Mouse (Mus musculus) gastrocnemius, adult 2 months (tissue): ENCODE data around the gene Ctbp2. TPM values are rescaled to one million over a fixed set of nuclear protein-coding genes. Genes with fewer than 3 reads are reported as not detected.
"Not testable (repeated sequence)": the region's sequence is repeated elsewhere in the genome, so short reads cannot be mapped to it uniquely, and the experiment has no call there.

Experiments
- DNase-seq: peaks from one replicate; pipeline ENCODE4 v3.0.0; 2022
- H3K27ac ChIP-seq: fragments of 200-600 bp; 2 replicates; pipeline ENCODE4 v1.8.1; 2022; ENCODE audit warnings: mild to moderate bottlenecking
- H3K4me3 ChIP-seq: fragments of 200-600 bp; 2 replicates; pipeline ENCODE4 v1.8.1; 2022; ENCODE audit warnings: mild to moderate bottlenecking, moderate library complexity
- CTCF ChIP-seq: fragments of 200-600 bp; IDR thresholded peaks from 2 replicates; pipeline ENCODE4 v1.8.1; 2022; ENCODE audit warnings: antibody characterized with exemption, mild to moderate bottlenecking, moderate library complexity
- intact Hi-C: fragments of 180-260 bp; cut with DNase I; formaldehyde crosslinking; loops from one replicate; pipeline ENCODE4 v1.15.1; 2025
- total RNA-seq, 2 experiments: library from RNA; stranded (reverse); gene quantifications; 2 replicates each; pipeline ENCODE4 v1.2.3; 2021

Ctbp2 gene
- total RNA-seq, 2 experiments from 2014 or later = 18.7 to 23.0 TPM

DNA sequence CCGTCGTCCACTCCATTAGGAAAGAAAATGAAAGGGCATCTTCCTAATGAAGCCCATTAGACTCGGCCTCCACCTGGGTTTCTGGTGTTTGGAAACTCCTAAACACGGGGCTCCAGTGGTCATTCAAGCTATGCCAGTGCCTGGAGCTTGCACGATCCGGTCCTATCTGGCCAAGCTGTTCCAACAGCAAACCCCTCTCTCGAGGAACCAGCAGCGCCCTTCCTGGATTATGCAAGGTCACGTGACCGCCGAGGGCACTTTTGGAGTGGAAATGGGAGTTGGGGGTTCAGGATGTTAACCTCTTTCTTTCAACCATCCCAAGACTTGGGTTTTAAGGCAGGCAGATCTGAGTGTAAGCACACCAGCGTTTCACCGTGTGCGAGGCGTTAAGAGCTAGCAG is 8.3 kb downstream of the Ctbp2 start:
- Histone ChIP-seq H3K4me3 (peak overlapping the region; percentile 46), H3K27ac (peak overlapping the region; percentile 48)
- DNase-seq = no peak
- no peak for TF ChIP-seq CTCF
- intact Hi-C loops = loop anchor here (2.0 kb wide), 1 partner anchor 71 kb away; no protein-coding TSS in a partner anchor

GRCm38 (mm10) chr7:133114847-133115470 is 9.2 kb downstream of the Ctbp2 start:
- intact Hi-C loops = loop anchor here (5.0 kb wide), 1 partner anchor 43 kb away; no protein-coding TSS in a partner anchor
- Histone ChIP-seq H3K27ac (peak overlapping the region; percentile 38; the same call in 1 of the 2 replicates), H3K4me3 (peak overlapping the region; percentile 46)
- no peak for DNase-seq
- no peak for TF ChIP-seq CTCF

GRCm38 (mm10) chr7:133113185-133113895 is 10.8 kb downstream of the Ctbp2 start:
- no peak overlapping the region for H3K4me3 ChIP-seq
- no peak overlapping the region; the same call in 1 of the 2 replicates for H3K27ac ChIP-seq
- intact Hi-C loops = loop anchor here (5.0 kb wide), 1 partner anchor 41 kb away; no protein-coding TSS in a partner anchor
- TF ChIP-seq CTCF = peak; percentile 46; the same call in 1 of the 2 replicates
- DNase-seq = no peak

GRCm38 (mm10) chr7:133112351-133112831 is 11.8 kb downstream of the Ctbp2 start:
- Histone ChIP-seq H3K27ac (peak overlapping the region; percentile 61), H3K4me3 (0 out of 2 replicates have a peak overlapping the region, but pooled peaks have one; percentile 2)
- intact Hi-C loops = loop anchor here (5.0 kb wide), 1 partner anchor 40 kb away; no protein-coding TSS in a partner anchor
- TF ChIP-seq CTCF = no peak
- DNase-seq = no peak

DNA sequence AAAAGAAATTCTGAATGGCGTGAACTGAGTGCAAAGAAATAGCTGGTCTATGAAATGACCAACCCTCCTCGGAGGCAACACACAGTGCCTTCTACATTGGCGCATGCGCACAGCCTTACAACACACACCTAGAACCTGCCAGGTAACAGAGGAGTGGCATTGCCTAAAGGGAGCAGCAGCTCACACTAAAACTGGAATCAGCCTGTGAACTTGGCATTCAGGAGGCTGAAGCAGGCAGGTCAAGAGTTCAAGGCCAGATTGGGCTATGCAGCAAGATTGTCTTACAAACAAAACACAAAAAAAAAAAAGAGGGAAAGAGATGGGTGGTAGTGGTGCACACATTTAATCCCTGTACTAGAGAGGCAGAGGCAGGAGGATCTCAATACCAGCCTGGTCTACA is 14.7 kb downstream of the Ctbp2 start:
- no peak for TF ChIP-seq CTCF
- intact Hi-C loops = no loop called here
- H3K4me3 ChIP-seq = no peak overlapping the region
- no peak for DNase-seq
- no peak overlapping the region for H3K27ac ChIP-seq

DNA sequence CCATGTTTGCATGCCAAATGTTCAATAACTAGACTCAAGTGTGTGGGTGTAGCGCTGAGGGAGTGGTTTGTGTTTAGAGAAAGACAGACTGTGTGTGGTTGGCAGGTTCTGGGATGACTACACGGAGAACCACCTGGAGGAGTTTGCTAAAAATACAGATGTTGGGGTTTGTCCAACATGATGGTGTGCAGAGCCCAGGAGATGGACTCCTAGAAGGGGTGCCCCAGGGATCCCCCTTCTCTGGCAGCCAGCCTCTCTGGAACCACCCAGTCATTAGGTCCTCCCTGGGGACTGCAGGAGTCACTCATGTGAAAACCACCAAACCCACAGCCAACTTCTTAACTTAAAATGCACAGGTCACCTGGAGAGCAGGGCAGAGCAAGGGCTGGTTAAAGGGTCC is 15.5 kb downstream of the Ctbp2 start:
- intact Hi-C loops = no loop called here
- H3K27ac ChIP-seq = 0 out of 2 replicates have a peak overlapping the region, but pooled peaks have one; percentile 17
- no peak overlapping the region for H3K4me3 ChIP-seq
- TF ChIP-seq CTCF = no peak
- no peak for DNase-seq

- TF ChIP-seq CTCF = no peak
- no peak overlapping the region for H3K4me3 ChIP-seq
- H3K27ac ChIP-seq = peak overlapping the region; percentile 68
- intact Hi-C loops = no loop called here
- DNase-seq = peak; percentile 60
These were observed 21.6 kb downstream of the Ctbp2 start for GRCm38 (mm10) chr7:133102578-133102977.

GRCm38 (mm10) chr7:133101070-133101469 is 23.1 kb downstream of the Ctbp2 start:
- H3K4me3 ChIP-seq = no peak overlapping the region
- TF ChIP-seq CTCF = no peak
- intact Hi-C loops = no loop called here
- no peak for DNase-seq
- H3K27ac ChIP-seq = peak overlapping the region; percentile 57

DNA sequence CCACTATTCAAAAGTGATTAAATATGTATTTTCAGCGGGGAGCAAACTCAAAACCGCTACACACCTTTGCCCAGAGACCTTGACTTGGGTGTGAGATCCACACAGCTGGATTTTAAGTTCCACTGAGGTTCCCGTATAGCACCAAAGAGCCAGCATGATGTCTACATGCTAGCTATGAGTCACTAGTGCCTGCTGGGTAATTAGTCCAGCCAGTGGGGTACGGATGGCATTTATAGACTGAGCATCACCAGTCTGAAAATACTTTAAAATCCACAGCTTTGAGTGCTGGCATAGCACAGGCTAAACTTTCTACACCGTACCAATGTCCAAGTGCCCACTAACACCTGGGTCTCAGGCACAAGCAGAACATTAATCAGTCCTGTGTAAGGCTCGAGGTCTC is 24.0 kb downstream of the Ctbp2 start:
- no peak for DNase-seq
- Histone ChIP-seq H3K27ac (peak overlapping the region; percentile 71; the same call in 1 of the 2 replicates), H3K4me3 (no peak overlapping the region)
- no peak for TF ChIP-seq CTCF
- intact Hi-C loops = no loop called here

- no peak for DNase-seq
- H3K27ac ChIP-seq = peak overlapping the region; percentile 71
- intact Hi-C loops = no loop called here
These were observed 24.9 kb downstream of the Ctbp2 start for GRCm38 (mm10) chr7:133099266-133099665.

DNA sequence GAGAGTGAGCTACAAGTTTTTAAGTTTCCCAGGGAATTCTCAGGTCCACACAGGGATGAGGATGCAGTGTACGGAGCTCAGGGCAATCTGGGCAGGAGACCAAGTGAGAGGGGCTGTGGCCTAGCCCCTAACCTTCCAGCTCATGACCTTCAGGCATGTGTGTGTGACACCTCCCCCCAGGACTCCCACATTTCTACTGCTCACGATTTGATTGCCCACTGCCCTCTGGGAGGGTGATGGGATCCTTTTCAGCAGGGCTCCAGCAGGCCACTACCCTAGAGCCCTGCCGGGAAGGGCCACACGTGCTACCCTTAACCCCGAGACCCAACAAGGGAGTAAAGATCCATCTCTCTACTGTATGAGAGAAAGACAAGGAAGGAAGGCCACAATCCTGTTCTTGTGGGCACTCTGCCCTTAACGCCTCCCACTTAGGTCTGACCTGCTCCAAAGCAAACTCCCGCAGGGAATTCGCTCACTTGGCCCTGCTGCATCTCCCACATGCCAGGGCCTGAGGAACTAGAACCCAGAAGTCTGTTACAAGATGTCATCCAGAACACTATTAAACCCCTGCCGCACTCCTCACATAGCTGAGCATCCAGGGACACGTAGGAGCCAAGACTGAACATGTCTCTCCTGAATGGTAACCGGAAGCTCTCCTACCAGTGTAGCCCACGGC is 25.9 kb downstream of the Ctbp2 start:
- no peak for TF ChIP-seq CTCF
- peak overlapping the region; percentile 71 for H3K27ac ChIP-seq
- peak; percentile 56 for DNase-seq
- intact Hi-C loops = no loop called here
- H3K4me3 ChIP-seq = no peak overlapping the region

More at GRCm38 (mm10) chr7:133099266-133099665, 24.9 kb downstream of the Ctbp2 start:
- no peak overlapping the region for H3K4me3 ChIP-seq
- TF ChIP-seq CTCF = no peak

DNA sequence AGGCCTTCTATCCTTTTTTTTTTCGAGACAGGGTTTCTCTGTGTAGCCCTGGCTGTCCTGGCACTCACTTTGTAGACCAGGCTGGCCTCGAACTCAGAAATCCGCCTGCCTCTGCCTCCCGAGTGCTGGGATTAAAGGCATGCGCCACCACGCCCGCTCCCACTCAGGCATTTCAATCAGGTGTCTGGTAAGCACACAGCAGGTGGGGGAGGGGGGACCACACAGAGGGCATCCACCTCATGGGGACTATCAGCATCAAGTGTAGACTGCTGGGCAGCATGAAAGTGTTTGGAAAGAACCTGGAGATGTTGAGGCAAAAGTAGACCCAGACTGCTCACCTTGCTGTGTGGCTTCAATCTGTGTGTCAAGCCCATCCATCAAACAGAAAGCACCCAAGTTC is 28.5 kb downstream of the Ctbp2 start:
- H3K4me3 ChIP-seq, DNase-seq, intact Hi-C loops: not testable (repeated sequence)
- H3K27ac ChIP-seq = peak overlapping the region; percentile 41; the same call in 1 of the 2 replicates
